Mouse (Mus musculus): ENCODE results near the gene Trpm3.
A peak's percentile ranks its signal among the peaks of the same experiment; 100 is the strongest.

Trpm3 gene

DNA sequence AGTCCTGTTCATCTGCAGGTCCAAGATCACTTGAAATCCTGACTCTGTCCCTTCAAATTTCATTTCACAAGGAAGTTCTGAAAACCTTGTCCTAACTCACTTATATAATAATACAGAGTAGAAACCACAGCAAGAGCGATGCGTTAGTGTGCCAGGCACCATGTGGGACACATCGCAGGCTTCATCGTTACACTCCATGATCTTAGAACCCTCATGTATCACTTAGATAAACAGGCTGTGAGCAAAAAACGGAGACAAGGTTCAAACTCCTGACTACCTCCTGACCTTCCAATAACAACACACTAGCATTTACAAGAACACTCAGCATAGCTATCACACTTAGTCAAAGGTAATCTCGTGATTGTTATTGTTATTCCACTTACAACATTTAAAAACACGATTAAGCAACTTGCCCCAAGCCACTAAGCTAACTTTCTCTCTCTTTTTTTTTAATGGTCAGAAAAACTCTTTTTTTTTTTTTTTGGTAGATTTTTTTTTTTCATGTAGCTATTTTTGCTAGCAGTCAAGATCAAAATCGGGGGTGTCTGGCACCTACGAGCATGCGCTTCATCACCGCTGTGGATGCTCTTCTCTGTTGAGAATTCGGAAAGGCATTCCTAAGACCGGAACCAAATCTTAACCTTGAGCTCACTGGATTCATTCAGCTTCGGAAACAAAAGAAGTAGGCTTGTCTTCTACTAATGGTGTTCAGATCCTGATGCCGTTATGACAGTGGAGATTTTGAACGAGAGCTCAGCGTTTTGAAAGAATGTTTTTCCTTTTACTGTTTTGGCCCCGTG is 784.2 kb downstream of the Trpm3 start:
- peak; percentile 62 for DNase-seq (ENCODE audit: low spot score)

DNA sequence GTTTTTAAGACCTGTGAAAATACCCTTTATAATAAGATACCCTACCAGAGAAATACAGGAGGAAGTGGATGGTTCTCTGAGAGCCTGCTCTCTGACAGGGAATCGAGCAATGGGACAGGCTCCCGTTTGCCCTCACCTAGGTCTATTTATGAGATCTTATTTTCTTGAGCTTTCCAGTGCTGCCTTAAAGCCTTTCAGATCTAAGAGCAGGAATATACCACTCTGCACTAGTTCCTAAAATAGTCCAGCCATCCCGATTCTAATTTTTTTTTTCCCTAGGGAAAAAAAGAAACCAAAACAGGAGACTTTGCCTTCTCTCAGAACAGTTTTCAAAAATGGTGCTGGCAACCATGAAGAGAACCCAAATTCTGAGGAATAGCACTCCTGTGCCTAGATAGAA is 786.4 kb downstream of the Trpm3 start:
- no peak for DNase-seq (ENCODE audit: low spot score)

DNA sequence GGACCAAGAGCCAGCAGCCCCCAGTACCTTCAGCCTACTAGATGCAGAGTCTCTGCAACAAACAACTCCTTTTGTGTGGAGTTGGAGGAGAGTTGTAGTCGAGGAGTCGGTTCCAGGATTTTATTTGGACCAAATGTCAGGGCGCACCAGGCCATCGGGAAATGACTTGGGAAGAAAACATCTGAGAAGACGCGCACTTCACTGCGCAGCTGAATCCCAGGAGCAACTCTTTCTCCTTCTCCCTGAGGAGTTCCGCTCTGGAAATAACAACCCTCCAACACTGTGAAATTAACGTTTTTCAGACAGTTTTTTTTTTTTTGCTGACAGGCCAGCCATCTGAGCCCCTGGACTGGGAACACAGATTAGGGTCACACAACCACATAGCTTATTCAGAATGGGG is 787.9 kb downstream of the Trpm3 start:
- DNase-seq (ENCODE audit: low spot score) = peak; percentile 57

DNA sequence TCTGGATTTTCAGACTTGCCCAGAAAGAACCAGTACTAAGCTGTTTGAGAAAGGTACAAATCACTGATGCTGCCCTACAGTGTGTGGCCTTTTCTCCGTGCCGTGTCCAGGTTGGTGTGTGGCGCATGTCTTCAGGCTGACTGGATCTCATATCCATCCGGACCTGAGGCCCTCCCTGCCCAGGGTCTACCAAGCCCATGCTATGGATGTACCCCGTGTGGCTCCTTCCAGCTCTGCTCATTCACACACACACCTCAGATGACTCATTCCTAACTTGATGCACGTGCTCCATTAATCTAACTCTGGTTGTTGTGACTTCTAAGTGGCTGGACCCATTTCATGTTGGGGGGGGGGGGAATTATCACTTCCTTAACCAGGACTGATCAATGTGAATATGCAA is 789.5 kb downstream of the Trpm3 start:
- no peak for DNase-seq (ENCODE audit: low spot score)

DNA sequence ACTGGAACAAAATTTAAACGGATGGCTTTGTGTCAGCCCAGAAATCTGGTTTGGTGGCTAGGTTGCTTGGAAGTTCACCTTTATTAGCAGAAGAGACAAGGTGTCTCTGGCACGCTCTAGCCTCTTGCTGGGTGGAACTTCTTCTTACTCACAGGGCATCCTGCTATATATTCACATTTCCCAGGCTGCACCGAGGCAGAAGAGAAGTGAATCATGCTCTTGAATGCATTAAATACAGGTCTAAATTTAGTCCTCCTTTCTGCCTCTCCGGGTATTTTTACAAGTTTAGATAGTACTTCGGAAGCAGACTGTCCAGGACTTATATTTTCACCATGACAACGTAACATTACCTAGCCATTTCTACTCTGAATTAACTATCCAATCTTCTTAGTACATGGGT is 790.9 kb downstream of the Trpm3 start:
- DNase-seq (ENCODE audit: low spot score) = no peak

DNA sequence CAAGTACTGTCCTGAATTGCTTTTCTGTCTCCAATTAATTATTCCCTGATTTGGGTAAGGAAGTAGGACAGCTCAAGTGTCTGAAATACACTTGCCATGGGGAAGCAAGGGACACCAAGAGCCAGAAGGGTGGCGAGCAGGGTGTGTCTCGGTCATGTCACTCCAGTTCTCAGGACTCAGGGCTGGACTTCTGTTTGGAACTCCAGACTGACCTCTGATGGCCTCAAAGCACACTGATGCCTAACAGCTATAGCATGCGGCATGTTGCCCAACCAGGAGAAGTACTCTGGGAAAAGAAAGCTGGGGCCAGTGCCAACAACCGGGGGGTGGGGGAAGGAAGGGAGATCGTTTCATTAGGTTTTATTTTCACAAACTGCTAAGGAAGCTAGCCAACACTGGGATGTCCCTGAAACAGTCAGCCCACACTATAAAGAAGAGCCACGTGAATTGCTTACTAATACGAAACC is 791.6 kb downstream of the Trpm3 start:
- DNase-seq (ENCODE audit: low spot score) = peak; percentile 96

DNA sequence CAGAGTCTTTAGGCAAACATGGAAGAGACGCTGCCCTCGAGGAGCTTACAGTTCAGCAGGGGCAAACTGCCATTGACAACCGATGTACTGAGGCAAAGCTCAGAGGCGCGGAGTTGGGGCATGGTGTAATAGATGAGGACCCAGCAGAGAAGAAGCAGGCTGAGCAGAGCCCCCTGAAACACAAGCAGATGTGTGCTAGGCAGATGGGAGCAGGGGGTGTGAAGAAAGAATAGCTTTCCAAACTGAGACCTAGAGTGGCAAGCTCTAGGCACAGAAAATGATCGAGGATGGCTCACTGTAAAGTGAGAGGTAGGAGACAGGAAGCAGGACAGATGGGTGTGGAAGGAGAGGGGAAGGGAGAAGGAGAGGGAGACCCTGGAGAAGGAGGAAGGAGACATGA is 792.2 kb downstream of the Trpm3 start:
- no peak for DNase-seq (ENCODE audit: low spot score)

DNA sequence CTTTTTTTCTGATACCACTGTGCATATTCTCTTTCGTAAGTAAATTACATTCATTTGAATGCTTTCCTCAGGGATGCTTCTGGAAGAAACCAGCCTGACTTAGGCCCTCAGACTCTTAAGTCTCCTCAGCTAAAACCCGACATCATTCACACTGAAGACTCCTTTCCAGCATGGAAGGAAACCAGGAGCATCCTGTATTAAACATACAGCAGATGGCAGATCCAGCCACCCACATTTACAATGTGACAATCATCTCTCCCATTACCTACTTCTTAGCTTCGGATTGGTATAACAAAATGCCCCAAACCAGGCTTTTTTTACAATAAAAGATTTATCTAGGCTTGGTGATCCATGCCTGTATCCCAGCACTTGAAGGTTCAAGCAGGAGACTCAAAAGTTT is 796.2 kb downstream of the Trpm3 start:
- no peak for DNase-seq (ENCODE audit: low spot score)

DNA sequence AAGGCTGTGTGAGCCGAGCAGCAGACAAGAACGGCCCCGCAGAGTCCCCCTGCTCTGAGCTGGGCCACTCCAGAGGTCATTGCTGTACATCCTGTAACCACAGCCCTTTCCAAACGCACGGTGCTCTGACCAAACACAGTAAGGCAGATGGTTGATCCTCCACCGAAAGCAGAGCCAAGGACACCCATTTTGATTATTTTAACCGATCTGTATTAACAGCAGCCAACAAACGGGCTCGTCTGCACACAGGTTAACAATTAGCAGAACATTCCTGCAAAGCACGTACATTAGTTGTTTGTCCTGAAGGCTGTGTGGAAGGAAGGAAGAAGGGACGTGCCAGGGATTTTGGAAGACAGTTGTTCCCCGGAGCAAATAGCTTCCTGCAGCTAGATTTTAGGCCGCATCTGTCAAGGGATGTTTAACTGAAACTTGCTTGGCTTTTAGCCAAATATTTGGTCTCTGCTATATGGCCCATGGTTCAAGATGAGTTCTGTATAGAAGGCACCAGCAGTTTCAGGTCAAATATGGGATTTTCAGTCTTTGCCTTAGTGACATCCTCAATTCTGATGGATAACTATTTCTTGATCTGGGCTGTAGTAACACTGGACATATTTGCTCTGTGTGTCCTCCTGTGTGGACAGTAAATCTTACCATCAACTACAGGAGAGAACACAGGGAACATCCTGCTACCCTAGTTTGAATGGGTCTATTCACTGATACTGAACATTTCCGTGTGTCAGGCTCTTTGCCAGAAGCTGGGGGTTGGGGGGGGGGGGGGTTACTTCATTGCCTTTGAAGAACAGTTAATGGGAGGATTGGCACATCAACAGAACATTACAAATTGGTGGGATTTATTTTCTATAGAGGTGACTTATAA is 800.2 kb downstream of the Trpm3 start:
- no peak for DNase-seq (ENCODE audit: low spot score)

DNA sequence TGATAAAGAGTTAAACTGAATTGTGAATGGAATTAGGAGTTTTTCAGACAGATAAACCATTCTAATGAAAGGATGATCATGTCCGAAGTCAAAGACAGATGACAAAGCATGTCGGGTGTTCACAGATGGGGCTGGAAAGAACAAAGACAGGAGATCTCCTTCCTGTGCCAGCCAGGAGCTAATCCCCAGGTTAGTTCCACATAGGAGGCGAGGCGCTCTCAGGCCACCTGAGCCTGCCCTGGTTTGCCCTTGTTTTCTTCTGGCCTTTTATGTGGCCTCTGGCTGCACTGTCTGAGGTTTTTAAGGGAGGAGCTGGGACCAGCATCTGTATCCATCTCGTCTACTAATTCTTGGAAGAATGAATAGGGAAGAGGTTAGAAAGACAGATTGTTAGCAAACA is 801.0 kb downstream of the Trpm3 start:
- peak; percentile 43 for DNase-seq (ENCODE audit: low spot score)

DNA sequence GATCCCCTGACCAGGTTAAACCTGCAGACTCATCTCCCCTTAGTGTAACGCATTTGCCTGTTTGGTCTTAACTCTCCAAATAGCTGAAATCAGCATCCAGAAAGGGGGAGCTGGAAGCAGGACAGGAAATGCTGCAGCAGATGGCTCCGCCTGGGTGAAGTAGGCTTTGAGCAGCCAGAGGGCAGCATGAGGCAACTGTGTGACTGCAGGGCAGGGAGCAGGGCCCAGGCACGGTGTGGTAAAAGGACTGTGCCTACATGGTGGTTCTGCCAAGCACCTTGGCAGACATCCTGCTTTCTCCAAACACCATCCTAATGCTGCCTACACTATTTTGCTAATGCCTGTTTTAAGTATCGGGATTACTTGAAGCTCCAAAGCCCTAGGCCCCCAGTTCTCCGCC is 801.6 kb downstream of the Trpm3 start:
- DNase-seq (ENCODE audit: low spot score) = peak; percentile 93

DNA sequence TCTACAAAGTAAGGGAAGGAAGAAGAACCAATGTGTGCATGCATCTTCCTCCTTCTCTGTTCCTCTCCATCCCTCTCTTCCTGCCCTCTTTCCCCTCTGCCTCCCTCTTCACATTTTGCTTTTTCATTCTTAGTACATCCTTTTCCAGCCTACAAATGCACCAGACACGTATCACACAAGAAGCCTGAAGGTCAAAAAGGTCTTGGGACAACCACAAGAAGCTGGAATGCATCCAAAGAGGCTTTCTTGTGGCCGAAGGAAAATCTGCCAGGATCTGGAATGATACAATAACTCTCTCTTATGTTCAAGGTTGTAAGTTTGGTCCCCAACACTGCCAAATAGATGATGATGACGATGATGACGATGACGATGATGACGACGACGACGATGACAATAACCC is 802.1 kb downstream of the Trpm3 start:
- peak; percentile 26 for DNase-seq (ENCODE audit: low spot score)

DNA sequence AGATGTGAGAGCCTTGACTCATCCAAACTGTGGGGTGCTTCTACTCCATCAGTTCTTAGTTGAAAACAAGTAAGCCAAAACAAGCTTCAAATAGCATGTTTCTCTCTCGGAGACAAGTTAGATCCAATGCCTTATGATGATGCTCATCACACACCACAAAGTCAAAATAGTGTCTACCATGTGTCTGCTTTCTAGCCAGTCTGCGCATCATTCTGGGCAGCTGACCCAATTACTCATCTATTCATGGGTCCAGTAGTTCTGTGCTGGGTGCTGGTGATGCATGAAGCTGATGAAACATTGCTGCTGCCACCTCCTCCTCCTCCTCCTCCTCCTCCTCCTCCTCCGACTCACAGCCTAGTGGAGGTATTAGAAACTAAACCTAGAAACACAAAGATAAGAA is 813.6 kb downstream of the Trpm3 start:
- DNase-seq (ENCODE audit: low spot score) = no peak

DNA sequence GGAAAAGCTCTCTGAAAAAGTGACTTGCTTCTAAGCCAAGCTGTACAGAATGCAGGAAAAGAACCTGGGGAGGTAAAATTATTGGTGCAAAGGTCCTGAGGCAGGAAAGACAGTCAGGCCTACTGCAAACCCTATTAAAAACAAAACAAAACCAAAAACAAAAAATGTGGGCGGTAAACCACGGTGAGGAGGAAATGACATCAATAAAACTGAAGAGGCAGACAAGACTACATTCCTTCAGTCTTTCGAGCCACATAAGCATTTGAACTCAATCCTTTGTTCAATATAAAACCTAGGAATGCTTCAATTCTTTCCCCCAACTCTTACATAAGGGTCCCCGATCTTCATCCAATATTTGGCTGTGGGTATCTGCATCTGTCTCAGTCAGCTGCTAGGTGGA is 814.3 kb downstream of the Trpm3 start:
- DNase-seq (ENCODE audit: low spot score) = no peak

DNA sequence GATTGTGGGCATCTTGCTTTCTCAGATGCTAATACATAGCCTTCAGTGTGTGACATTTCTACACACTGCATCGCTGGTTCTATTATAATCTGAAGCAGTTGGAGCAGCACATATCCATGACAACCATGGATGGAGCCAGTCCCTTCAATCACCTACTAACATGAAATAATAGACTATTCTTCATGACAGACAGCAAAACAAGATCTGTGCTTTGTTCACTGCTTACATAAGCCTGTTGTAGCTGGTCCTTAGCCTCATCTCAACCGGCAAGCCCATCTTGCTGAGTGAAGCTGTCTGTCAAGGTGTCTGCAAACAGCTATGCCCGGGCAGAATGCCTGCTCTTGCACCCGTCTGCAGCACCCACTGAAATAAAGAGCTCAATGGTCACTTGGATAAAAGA is 819.6 kb downstream of the Trpm3 start:
- DNase-seq (ENCODE audit: low spot score) = no peak

DNA sequence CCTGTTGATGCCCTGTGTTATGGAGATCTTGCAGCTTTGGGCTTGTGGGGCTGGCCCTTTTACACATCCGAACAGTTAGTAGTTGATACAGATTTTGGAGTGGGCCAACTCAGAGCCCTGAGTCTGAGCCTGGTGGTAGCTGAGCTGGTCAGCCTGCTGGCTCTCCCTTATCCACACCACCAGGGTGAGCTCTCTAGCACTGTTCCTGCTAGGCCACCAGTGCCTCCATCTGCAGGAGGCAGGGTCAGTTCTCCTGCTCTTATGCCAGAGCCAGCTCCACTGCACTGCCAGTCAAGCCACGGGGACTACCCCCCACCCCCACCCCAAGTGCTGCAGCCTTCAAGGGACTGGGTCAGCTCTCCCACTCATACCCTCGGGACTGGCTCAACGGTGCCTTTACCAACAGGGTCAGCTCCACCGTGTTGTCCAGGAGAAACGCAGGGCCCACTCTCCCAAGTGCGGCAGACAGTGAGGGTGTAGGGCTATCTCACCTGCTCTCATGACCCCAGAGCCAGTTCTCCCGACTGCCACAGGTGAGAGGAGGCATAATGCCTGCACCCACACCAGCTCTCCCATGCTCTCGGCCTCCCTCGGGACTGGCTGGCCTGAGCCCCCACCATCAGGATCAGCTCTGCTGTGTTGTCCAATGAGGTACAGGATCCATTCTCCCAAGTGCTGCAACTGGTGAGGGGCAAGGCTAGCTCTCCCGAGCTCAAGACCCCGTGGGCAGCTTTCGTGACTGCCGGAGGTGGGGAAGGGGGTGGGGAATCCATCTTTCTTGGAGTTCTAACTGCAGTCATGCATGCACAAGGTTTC is 821.8 kb downstream of the Trpm3 start:
- DNase-seq (ENCODE audit: low spot score) = no peak

DNA sequence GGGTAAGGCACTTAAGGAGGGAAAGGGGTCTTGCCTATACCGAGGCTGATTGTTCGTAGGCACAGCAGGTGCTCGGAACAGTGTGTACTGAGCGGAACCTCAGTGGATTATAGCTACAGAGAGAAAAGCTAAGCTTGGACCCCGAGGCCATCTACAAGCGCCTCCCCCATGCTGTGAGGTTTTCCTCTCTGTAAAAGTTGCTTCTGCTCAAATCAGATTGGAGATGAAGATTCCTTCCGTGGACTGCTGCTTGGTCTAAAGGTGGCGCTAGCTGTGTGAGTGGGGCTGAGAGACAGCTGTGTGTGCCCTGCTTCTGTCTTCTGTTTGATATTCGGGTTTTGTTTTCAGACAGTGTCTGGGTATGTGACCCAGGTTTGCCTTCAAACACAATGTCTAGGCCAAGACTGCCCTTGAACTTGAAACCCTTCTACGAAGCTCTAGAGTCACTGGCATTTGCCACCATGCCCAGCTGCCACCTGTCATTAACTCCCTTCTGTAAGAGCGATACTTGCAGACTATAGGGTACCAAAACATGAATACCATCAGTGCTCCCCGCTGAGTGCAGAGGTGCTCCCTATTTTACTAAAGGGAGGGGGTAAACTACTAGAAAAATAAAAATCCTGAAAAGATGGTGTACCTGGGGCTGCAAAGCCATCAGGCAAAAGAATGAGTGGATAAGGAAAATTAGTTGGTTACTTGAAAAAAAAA is 823.3 kb downstream of the Trpm3 start:
- DNase-seq (ENCODE audit: low spot score) = no peak

DNA sequence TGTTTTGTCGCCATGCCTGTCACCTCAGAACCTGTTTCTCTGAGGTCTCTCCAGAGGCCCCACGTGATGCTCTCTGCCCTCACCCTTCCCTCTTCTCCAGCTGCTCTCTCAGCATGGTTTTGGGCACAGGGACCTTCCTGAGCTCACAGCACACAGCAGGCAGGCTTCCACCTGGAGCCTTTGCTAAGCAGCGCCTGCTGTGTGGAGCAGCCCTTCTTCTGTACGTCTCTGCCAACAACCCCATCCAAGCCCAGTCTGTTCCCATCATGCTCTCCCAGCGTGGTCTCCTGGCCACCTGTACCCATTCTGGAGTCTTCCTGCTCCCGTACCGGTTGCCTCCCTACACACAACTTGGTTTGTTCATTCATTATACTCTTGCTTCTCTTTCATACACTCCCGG is 823.9 kb downstream of the Trpm3 start:
- DNase-seq (ENCODE audit: low spot score) = no peak

DNA sequence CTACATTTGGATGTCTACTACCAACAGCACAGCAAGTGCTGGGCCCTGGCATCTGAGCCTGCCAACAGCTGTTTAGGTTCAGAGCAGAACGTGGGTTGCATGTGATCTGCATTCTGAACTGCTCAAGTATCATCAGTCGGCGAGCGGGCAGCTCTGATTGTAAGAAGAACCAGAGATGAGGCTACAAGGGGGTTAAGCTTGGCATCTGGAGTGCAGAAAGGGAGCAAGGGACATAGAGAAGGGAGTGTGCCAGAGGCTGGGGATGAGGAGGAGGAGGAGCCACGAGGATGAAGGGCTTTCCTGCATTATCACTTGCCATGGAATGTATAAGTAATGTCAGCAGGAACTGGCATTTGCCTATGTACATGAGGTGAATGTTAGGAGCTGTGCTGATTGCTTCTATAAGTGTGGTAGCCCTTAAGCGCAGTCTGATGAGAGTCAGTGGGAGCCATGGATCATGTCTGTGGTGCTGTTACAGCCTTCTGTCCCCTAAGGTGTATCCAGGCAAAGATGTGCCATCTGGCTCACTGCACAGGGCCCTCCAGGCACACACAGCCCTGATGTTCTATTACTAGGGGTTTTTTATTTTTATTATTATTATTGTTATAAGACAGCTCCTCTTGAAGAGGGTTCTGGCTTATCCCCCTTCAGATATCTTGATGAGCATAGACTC is 825.0 kb downstream of the Trpm3 start:
- DNase-seq (ENCODE audit: low spot score) = no peak

DNA sequence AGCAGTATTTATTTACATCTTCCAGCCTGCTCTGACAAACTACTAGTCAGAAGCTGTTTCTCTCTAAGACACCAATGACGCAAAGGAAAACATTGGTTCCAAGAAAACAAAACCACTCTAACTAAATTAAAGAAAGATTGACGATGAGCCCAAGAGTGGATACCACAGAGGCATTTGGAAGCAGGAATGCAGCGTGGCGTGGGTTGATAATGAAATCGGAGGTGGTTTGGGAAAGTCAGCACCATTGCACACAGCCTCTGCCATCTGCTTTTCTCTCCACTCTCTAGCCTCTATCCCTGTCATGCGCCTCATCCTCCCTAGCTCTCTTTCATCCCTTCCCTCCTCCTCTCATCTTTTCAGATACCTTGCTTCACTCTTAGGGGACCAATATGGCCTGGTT is 826.6 kb downstream of the Trpm3 start:
- DNase-seq (ENCODE audit: low spot score) = no peak

DNA sequence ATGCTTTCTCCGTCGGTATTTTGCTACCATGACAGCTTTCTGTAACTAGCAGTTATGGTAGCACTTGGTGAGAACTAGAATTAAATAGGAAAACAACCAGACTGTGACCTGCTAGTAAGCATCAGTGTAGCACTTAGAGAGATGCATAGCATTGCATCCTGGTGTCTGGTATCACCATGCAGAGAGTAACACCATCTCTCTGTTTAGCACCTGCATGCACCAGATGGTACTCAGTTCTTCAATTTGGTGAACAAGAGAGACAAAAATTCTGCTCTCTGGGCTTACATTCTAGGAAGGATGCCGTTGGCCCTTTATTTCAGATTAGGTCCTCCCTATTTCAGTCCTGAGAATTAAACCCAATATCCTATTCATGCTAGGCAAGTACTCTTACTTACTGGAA is 834.4 kb downstream of the Trpm3 start:
- no peak for DNase-seq (ENCODE audit: low spot score)
